Mouse (Mus musculus): ENCODE data around the gene Gm13306. TPM values are rescaled to one million over a fixed set of nuclear protein-coding genes. Genes with fewer than 3 reads are reported as not detected.
"Not testable (repeated sequence)": the region's sequence is repeated elsewhere in the genome, so short reads cannot be mapped to it uniquely, and the experiment has no call there.

The Gm13306 gene
- polyA plus RNA-seq (2015; fragmentation: Nextera tagmentation; extraction: Ambion mirVana) = 0.77 and 0.93 TPM in 2 replicates

DNA sequence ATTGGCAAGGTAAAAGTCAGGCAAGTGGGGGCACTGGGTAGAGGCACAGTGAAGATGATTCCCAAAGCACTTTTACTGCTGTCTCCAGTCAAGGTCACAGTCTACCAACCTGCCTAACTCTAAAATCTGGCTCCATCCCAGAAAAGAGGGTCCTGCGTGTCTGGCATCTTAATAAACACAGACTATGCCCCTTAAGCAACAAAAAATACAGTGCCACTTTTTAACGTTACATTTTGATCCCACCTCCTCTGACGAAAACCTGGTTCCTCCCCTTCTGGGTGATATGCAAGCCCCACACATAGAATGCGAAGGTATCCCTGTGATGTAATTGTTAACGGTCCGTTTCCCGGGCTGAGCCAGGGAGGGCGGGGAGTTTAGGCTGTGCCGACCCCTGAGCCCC is at the start of gene Gm13306:
TSS of gene Gm13306 (plus strand) at position 301 of the 400 bp plus-strand sequence.
- H3K4me3 ChIP-seq (replicated peaks); H3K27ac ChIP-seq (replicated peaks); ATAC-seq (ENCODE audit: insufficient number of reproducible peaks, low FRiP score, low TSS enrichment, low read depth); H3K36me3 ChIP-seq; H3K9me3 ChIP-seq (replicated peaks); H3K27me3 ChIP-seq; H3K9ac ChIP-seq; H3K4me2 ChIP-seq (replicated peaks); H3K4me1 ChIP-seq: not testable (repeated sequence)
- WGBS = no CpG with 5 or more reads among the region's 9 CpGs

DNA sequence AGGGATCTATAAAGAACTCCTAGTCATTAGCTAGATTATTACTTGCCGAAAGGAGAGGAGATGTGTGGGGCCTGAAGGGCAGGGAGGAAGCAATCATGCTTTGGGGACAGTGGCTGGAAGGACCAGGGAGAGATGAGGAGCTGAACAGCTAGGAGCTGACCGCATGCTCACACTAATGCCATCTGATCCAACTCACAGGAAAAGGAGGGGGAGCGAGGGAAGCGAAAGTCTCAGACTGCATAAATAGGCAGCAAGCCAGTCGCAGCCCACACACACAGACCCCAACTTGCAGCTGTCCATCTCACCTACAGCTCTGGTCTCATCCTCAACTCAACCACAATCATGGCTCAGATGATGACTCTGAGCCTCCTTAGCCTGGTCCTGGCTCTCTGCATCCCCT is 38.7 kb upstream of the Gm13306 start, which contains the start of gene Gm13304:
TSS of gene Gm13304 (plus strand) at position 301 of the 400 bp plus-strand sequence.
- H3K9ac ChIP-seq; H3K4me1 ChIP-seq; H3K27ac ChIP-seq (replicated peaks); H3K4me3 ChIP-seq (replicated peaks); H3K9me3 ChIP-seq (replicated peaks); H3K27me3 ChIP-seq; H3K36me3 ChIP-seq; H3K4me2 ChIP-seq (replicated peaks); ATAC-seq (ENCODE audit: insufficient number of reproducible peaks, low FRiP score, low TSS enrichment, low read depth): not testable (repeated sequence)
- WGBS = no CpG with 5 or more reads among the region's 5 CpGs

DNA sequence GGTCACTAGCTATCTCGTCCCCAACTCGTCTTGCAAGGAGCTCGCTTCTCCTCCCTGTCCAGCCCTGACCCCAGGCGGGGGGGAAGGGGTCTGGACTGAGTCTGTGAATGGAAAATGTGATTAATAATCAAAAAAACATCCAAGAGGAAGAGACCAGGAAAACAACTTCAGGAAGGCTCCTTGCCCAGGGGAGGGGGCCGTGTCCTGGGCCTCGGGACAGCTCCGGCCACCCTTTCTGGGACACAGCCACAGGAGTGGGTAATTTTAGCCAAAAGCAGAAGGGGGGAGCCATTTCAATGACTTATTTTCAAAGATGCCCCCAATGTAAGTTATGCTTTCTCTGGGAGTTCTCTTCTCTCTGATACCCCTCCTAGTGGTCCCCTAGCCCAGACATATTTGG is 15.3 kb downstream of the Gm13306 start, which contains the start of gene Gm13305:
TSS of gene Gm13305 (minus strand) at position 101 of the 400 bp plus-strand sequence.
- not testable (repeated sequence) for H3K4me2 ChIP-seq (replicated peaks); H3K27me3 ChIP-seq; ATAC-seq (ENCODE audit: insufficient number of reproducible peaks, low FRiP score, low TSS enrichment, low read depth); H3K9me3 ChIP-seq (replicated peaks); H3K4me1 ChIP-seq; H3K4me3 ChIP-seq (replicated peaks); H3K27ac ChIP-seq (replicated peaks); H3K9ac ChIP-seq; H3K36me3 ChIP-seq
- no CpG with 5 or more reads among the region's 7 CpGs for WGBS

DNA sequence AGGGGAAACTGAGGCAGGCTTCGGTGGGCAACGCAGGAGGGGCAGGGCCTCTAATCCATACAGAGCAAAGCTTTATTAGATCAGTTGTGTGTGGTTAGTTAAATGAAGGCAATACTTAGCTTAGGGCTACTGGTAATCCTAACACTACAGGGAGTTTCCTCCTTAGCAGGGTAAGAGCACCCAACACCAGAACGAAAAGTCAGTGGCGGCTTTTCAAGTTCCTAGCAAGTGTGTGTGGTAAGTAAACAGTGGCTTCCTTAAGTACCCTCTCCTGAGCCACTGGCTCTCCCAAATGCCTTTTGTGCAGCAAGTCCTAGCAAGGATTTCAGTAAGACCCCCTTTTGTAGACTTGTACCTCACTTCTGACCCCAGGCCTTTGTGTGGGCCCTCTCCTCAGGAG is 25.0 kb downstream of the Gm13306 start:
- H3K27me3 ChIP-seq; H3K4me1 ChIP-seq; ATAC-seq (ENCODE audit: insufficient number of reproducible peaks, low FRiP score, low TSS enrichment, low read depth); H3K4me2 ChIP-seq (replicated peaks); H3K36me3 ChIP-seq; H3K9me3 ChIP-seq (replicated peaks); H3K9ac ChIP-seq; H3K4me3 ChIP-seq (replicated peaks); H3K27ac ChIP-seq (replicated peaks): not testable (repeated sequence)
- no CpG with 5 or more reads among the region's 4 CpGs for WGBS

DNA sequence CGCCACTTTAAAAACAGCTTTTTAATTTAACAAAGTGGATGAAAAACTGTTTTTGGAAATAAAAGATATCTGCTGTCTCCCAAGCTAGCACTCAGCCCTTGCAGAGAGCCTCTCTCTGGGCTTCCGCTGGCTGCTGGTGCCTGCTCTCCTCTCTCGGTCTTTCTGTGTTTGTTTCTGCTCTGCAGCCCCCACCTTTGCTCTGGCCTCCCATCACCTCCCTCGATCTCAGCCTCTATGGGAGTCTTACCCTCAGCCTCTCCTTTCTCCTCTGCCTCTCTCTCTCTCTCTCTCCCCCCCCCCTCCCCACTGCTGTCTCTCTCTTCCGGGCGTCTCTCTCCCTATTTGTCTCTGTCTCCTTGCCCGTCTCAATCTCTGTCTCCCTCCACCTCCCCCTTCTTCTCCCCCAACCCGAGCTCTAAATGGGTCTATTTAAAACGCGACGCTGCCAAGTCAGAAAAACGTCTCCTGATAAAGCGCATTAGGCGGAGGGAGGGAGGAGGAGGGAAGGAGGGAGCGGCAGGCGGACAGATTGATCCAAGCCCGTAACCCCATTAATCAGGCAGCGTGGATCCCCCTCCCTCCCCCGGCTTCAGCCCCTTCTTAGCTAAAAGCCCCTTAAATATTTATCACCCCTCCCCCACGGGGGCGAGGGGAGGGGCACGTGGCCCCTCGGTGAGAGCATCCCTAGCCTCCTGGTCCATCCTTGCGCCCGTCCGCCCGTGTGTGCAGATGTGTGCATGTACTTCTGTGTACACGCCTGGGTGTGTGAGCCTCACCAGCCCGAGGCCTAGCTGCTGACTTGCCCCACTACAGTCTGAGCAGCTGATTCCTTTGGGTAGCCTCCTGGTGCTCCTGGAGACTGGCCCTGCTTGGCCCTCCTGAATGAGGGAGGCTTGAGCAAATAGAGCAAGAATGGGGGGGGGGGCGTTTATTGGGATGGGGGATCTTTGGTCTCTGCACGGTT is 30.3 kb downstream of the Gm13306 start:
- no CpG with 5 or more reads among the region's 31 CpGs for WGBS
- not testable (repeated sequence) for ATAC-seq (ENCODE audit: insufficient number of reproducible peaks, low FRiP score, low TSS enrichment, low read depth)

DNA sequence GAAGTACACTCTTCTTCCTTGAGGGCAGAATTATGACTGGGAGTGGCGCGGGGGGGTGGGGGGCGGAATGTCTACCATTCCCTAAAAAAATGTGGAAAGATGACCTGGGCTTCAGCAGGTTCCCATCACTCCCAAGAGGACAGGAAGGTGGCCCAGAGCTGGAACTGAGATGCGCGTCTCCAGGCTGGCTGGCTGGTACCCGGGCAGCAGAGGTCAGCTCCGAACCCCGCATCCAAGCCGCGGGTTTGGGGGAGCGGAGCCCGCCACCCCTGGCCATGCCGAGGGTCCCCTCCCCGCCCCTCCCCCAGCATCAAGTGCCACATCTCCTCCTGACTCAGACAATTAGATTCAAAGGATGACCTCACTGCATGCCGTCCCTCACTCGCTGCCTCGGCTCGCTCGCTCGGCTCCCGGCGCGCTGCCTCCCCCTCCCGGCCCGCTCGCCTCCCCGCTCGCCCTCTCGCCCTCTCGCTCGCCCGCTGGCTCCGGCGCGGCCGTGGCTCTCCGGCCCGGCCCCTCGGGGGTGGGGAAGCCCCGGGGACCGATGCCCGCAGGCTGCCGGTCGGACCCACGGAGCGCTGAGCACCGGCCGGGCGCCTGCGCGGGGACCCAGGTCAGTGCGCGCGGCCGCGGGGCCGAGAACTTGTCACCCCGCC is 31.2 kb downstream of the Gm13306 start:
- H3K27me3 ChIP-seq; H3K9ac ChIP-seq; H3K9me3 ChIP-seq (replicated peaks); H3K4me3 ChIP-seq (replicated peaks); H3K36me3 ChIP-seq; H3K27ac ChIP-seq (replicated peaks); ATAC-seq (ENCODE audit: insufficient number of reproducible peaks, low FRiP score, low TSS enrichment, low read depth); H3K4me2 ChIP-seq (replicated peaks); H3K4me1 ChIP-seq: not testable (repeated sequence)
- no CpG with 5 or more reads among the region's 58 CpGs for WGBS

More for the DNA sequence above, 30.3 kb downstream of the Gm13306 start:
- not testable (repeated sequence) for H3K4me2 ChIP-seq (replicated peaks); H3K9ac ChIP-seq; H3K9me3 ChIP-seq (replicated peaks); H3K4me3 ChIP-seq (replicated peaks); H3K4me1 ChIP-seq; H3K36me3 ChIP-seq; H3K27me3 ChIP-seq; H3K27ac ChIP-seq (replicated peaks)

DNA sequence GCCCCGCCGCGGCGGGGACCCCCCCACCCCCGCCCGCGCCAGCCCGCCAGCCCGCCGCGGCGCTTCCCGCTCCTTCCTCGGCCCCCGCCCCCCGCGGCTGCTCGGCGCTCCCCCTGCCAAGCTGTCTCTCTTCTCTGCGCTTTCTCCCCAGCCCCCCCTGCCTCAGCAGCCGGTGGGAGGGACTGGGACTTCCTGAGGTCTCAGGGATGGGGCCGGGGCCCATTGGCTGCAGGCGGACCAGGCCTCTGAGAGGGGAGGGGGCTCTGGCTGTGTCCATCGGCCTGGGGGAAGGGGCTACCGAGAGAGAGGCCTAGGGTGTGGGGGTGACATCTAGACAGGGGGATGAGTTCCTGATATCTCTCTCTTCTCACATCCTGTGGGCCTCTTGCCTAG is 31.7 kb downstream of the Gm13306 start:
- not testable (repeated sequence) for ATAC-seq (ENCODE audit: insufficient number of reproducible peaks, low FRiP score, low TSS enrichment, low read depth); H3K27me3 ChIP-seq

More for the DNA sequence above, 31.7 kb downstream of the Gm13306 start:
- not testable (repeated sequence) for H3K4me2 ChIP-seq (replicated peaks); H3K4me1 ChIP-seq; H3K36me3 ChIP-seq; H3K27ac ChIP-seq (replicated peaks); H3K9ac ChIP-seq; H3K4me3 ChIP-seq (replicated peaks); H3K9me3 ChIP-seq (replicated peaks)
- WGBS = no CpG with 5 or more reads among the region's 25 CpGs

Other genes with a start within 250 kb of the Gm13306 start
- 39.2 and 41.8 TPM in 2 replicates for gene Gm21541, start 249.8 kb upstream of the Gm13306 start, polyA plus RNA-seq (2015; fragmentation: Nextera tagmentation; extraction: Ambion mirVana)
- gene Gm20878, start 211.9 kb upstream of the Gm13306 start, polyA plus RNA-seq (2015; fragmentation: Nextera tagmentation; extraction: Ambion mirVana) = 2.6 and 3.7 TPM in 2 replicates
- gene Fam205a4, start 187.4 kb upstream of the Gm13306 start, polyA plus RNA-seq (2015; fragmentation: Nextera tagmentation; extraction: Ambion mirVana) = 0.28 and 0.34 TPM in 2 replicates
- gene Gm21093, start 118.7 kb upstream of the Gm13306 start, polyA plus RNA-seq (2015; fragmentation: Nextera tagmentation; extraction: Ambion mirVana) = 0.11 and 0.22 TPM in 2 replicates
- not detected in 2 replicates for gene Gm3893, start 62.2 kb upstream of the Gm13306 start, polyA plus RNA-seq (2015; fragmentation: Nextera tagmentation; extraction: Ambion mirVana)
- gene Gm13304, start 38.6 kb upstream of the Gm13306 start, polyA plus RNA-seq (2015; fragmentation: Nextera tagmentation; extraction: Ambion mirVana) = 11.0 and 23.4 TPM in 2 replicates
- 0.63 and 1.5 TPM in 2 replicates for gene Gm13305, start 15.2 kb downstream of the Gm13306 start, polyA plus RNA-seq (2015; fragmentation: Nextera tagmentation; extraction: Ambion mirVana)
- gene Gm10600, start 87.2 kb downstream of the Gm13306 start, polyA plus RNA-seq (2015; fragmentation: Nextera tagmentation; extraction: Ambion mirVana) = not detected in 2 replicates
- gene Ccl21b, start 102.3 kb downstream of the Gm13306 start, polyA plus RNA-seq (2015; fragmentation: Nextera tagmentation; extraction: Ambion mirVana) = not detected in 2 replicates
- not detected in 2 replicates for gene Gm21953, start 140.8 kb downstream of the Gm13306 start, polyA plus RNA-seq (2015; fragmentation: Nextera tagmentation; extraction: Ambion mirVana)
- gene Fam205a3, start 164.9 kb downstream of the Gm13306 start, polyA plus RNA-seq (2015; fragmentation: Nextera tagmentation; extraction: Ambion mirVana) = not detected in 2 replicates